Mouse (Mus musculus) cerebellum, adult 11-12 months (tissue): Measurements from ENCODE around the gene Gli2.

Source experiments
- DNase-seq: peaks from one replicate; pipeline ENCODE4 v3.0.0; 2022

Gene Gli2

GRCm38 (mm10) chr1:118988331-118988730, 65.1 kb downstream of the Gli2 start:
- DNase-seq: no peak

- DNase-seq: no peak
Measured at GRCm38 (mm10) chr1:118987538-118987937, 65.9 kb downstream of the Gli2 start.

GRCm38 (mm10) chr1:118983389-118983788, 70.0 kb downstream of the Gli2 start:
- DNase-seq: no peak

GRCm38 (mm10) chr1:118982805-118983211, 70.6 kb downstream of the Gli2 start:
- DNase-seq: no peak

- no peak for DNase-seq
Measured at GRCm38 (mm10) chr1:118981943-118982804, 71.2 kb downstream of the Gli2 start.

GRCm38 (mm10) chr1:118980636-118981035, 72.8 kb downstream of the Gli2 start:
- DNase-seq: no peak

- DNase-seq: peak; percentile 11
Measured at GRCm38 (mm10) chr1:118976596-118976995, 76.8 kb downstream of the Gli2 start.

- no peak for DNase-seq
Measured at GRCm38 (mm10) chr1:118975376-118975775, 78.0 kb downstream of the Gli2 start.

- no peak for DNase-seq
Measured at GRCm38 (mm10) chr1:118970068-118970467, 83.4 kb downstream of the Gli2 start.

GRCm38 (mm10) chr1:118969409-118969808, 84.0 kb downstream of the Gli2 start:
- DNase-seq: no peak

- no peak for DNase-seq
Measured at GRCm38 (mm10) chr1:118968661-118969179, 84.7 kb downstream of the Gli2 start.

- DNase-seq: no peak
Measured at GRCm38 (mm10) chr1:118967976-118968375, 85.4 kb downstream of the Gli2 start.

- DNase-seq: no peak
Measured at GRCm38 (mm10) chr1:118967281-118967680, 86.1 kb downstream of the Gli2 start.

- no peak for DNase-seq
Measured at GRCm38 (mm10) chr1:118958644-118959043, 94.8 kb downstream of the Gli2 start.

GRCm38 (mm10) chr1:118955791-118956190, 97.6 kb downstream of the Gli2 start:
- no peak for DNase-seq

- no peak for DNase-seq
Measured at GRCm38 (mm10) chr1:118954434-118955301, 98.8 kb downstream of the Gli2 start.

- DNase-seq: no peak
Measured at GRCm38 (mm10) chr1:118953031-118953430, 100.4 kb downstream of the Gli2 start.

- DNase-seq: no peak
Measured at GRCm38 (mm10) chr1:118952318-118952717, 101.1 kb downstream of the Gli2 start.

GRCm38 (mm10) chr1:118948407-118948806, 105.0 kb downstream of the Gli2 start:
- DNase-seq: no peak

GRCm38 (mm10) chr1:118947221-118947620, 106.2 kb downstream of the Gli2 start:
- no peak for DNase-seq

GRCm38 (mm10) chr1:118941336-118941735, 112.1 kb downstream of the Gli2 start:
- DNase-seq: peak; percentile 66

- DNase-seq: no peak
Measured at GRCm38 (mm10) chr1:118940269-118940840, 113.1 kb downstream of the Gli2 start.

GRCm38 (mm10) chr1:118938206-118938605, 115.2 kb downstream of the Gli2 start:
- DNase-seq: no peak
